In the genomic region with DNA sequence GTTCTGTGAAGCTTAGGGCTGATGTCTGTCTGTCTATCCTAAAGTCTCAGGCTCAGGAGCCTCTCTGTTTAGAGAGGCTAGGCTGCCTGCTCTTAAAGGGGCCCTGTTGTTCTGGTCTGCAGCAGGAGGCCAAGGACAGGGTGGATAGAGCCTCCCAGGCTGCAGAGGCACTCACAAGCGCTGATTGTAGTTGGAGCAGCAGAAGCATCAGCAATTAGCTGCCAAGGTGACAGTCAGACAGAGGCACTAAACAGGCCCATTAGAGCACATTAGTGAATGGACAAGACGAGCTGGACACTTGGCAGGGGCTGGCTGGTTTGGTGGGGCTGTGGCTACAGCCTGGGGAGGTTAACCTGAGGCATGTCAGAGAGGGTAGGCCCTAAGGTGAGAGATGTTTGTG, we compare ENCODE assay signal across 19 mouse cellular contexts.
DNase-seq lines count a peak whose midpoint lies in the region; ATAC-seq and TF ChIP-seq lines count a peak whose summit lies in the region.
"Had no signal": no experiment of that assay in that cellular context is flagged by ENCODE, and none has a peak within 500 bp of the region (broad histone marks: within the 10 kb centered on the region; RNA-seq: fewer than 3 reads in every experiment).

No protein-coding gene starts in this region.

- peak overlapping the region; percentile 37 for H3K27ac ChIP-seq in heart, embryonic 11.5 days (ENCODE audit: low read depth, low read length)
- no peak overlapping the region for H3K27ac ChIP-seq in hindbrain, postnatal 0 days
- H3K27ac ChIP-seq in hindbrain, embryonic 12.5 days, result no peak overlapping the region
- H3K27ac ChIP-seq in forebrain, embryonic 14.5 days (ENCODE audit: low read depth, low read length), result no peak overlapping the region
- H3K27ac ChIP-seq: embryonic facial prominence, embryonic 13.5 days; limb, embryonic 15.5 days; stomach, postnatal 0 days had no signal

- H3K36me3 ChIP-seq in heart, embryonic 11.5 days (ENCODE audit: control insufficient read depth, insufficient read depth, low read length), result no peaks in the 10 kb centered on the region
- no peaks in the 10 kb centered on the region for H3K36me3 ChIP-seq in hindbrain, postnatal 0 days (ENCODE audit: insufficient read depth, low read length)
- no peaks in the 10 kb centered on the region for H3K36me3 ChIP-seq in hindbrain, embryonic 12.5 days
- no peaks in the 10 kb centered on the region for H3K36me3 ChIP-seq in forebrain, embryonic 14.5 days (ENCODE audit: control insufficient read depth, insufficient read depth, low read length)
- H3K36me3 ChIP-seq: embryonic facial prominence, embryonic 13.5 days; limb, embryonic 15.5 days had no signal

- no peak for TF ChIP-seq POLR2A in brain, embryonic 14.5 days (IDR thresholded peaks at IDR 0.05; ENCODE audit: borderline replicate concordance, extremely low read depth, insufficient read depth, insufficient read length, poor library complexity, severe bottlenecking)

- peaks cover 41% of the 10 kb centered on the region for H3K4me1 ChIP-seq in heart, embryonic 11.5 days (ENCODE audit: control insufficient read depth, insufficient read depth, low read length)
- no peaks in the 10 kb centered on the region for H3K4me1 ChIP-seq in hindbrain, postnatal 0 days (ENCODE audit: insufficient read depth, low read length)
- peaks cover 21% of the 10 kb centered on the region for H3K4me1 ChIP-seq in hindbrain, embryonic 12.5 days
- H3K4me1 ChIP-seq in forebrain, embryonic 14.5 days (ENCODE audit: control insufficient read depth, insufficient read depth, low read length), result peaks cover 4% of the 10 kb centered on the region; the same call in 1 of the 2 replicates
- H3K4me1 ChIP-seq: embryonic facial prominence, embryonic 13.5 days; limb, embryonic 15.5 days had no signal

- intact Hi-C loops in heart, postnatal 14 days (cut with DNase I), result no loop called here

- H3K4me3 ChIP-seq in heart, embryonic 11.5 days (ENCODE audit: low read depth, low read length), result no peak overlapping the region
- no peak overlapping the region for H3K4me3 ChIP-seq in hindbrain, postnatal 0 days (ENCODE audit: low read length)
- no peak overlapping the region for H3K4me3 ChIP-seq in hindbrain, embryonic 12.5 days
- H3K4me3 ChIP-seq in forebrain, embryonic 14.5 days (ENCODE audit: low read depth, low read length), result no peak overlapping the region
- H3K4me3 ChIP-seq: embryonic facial prominence, embryonic 13.5 days; limb, embryonic 15.5 days had no signal

- no peak for ATAC-seq in heart, embryonic 11.5 days (replicated peaks; ENCODE audit: insufficient number of reproducible peaks, low FRiP score, low TSS enrichment)
- ATAC-seq in hindbrain, postnatal 0 days, result 0 out of 2 replicates have a peak, but pooled peaks have one; percentile 18
- ATAC-seq in hindbrain, embryonic 12.5 days (ENCODE audit: low FRiP score), result no peak
- ATAC-seq in forebrain, embryonic 14.5 days, result peak; percentile 12; the same call in 1 of the 2 replicates
- ATAC-seq: midbrain, embryonic 16.5 days had no signal

- H3K9ac ChIP-seq in heart, embryonic 11.5 days (ENCODE audit: low read depth, low read length), result no peak overlapping the region
- no peak overlapping the region for H3K9ac ChIP-seq in hindbrain, postnatal 0 days (replicated peaks; ENCODE audit: low read length)
- no peak overlapping the region for H3K9ac ChIP-seq in hindbrain, embryonic 12.5 days
- H3K9ac ChIP-seq in forebrain, embryonic 14.5 days (ENCODE audit: low read length), result no peak overlapping the region
- H3K9ac ChIP-seq: embryonic facial prominence, embryonic 13.5 days; limb, embryonic 15.5 days; liver, postnatal 0 days had no signal

- no peaks in the 10 kb centered on the region for H3K27me3 ChIP-seq in heart, embryonic 11.5 days (ENCODE audit: control insufficient read depth, insufficient read depth, low read length)
- no peaks in the 10 kb centered on the region for H3K27me3 ChIP-seq in hindbrain, postnatal 0 days (ENCODE audit: insufficient read depth, low read length)
- peaks cover 90% of the 10 kb centered on the region for H3K27me3 ChIP-seq in hindbrain, embryonic 12.5 days
- H3K27me3 ChIP-seq in forebrain, embryonic 14.5 days (replicated peaks; ENCODE audit: control insufficient read depth, insufficient read depth, low read length), result no peaks in the 10 kb centered on the region
- H3K27me3 ChIP-seq: embryonic facial prominence, embryonic 13.5 days; limb, embryonic 15.5 days had no signal

- H3K4me2 ChIP-seq in heart, embryonic 11.5 days, result no peak overlapping the region; the same call in 1 of the 2 replicates
- H3K4me2 ChIP-seq in hindbrain, postnatal 0 days (ENCODE audit: low read depth, low read length), result no peak overlapping the region
- H3K4me2 ChIP-seq in hindbrain, embryonic 12.5 days (replicated peaks), result no peak overlapping the region
- H3K4me2 ChIP-seq in forebrain, embryonic 14.5 days (ENCODE audit: low read length), result no peak overlapping the region
- H3K4me2 ChIP-seq: embryonic facial prominence, embryonic 13.5 days; limb, embryonic 15.5 days had no signal

- no peak for TF ChIP-seq CTCF in hindbrain, postnatal 0 days (IDR thresholded peaks at IDR 0.05; ENCODE audit: low read depth)
- TF ChIP-seq CTCF in brain, embryonic 14.5 days (IDR thresholded peaks at IDR 0.05; ENCODE audit: borderline replicate concordance, extremely low read depth, insufficient read depth, insufficient read length), result no peak

- WGBS in heart, embryonic 11.5 days (ENCODE audit: insufficient replicate concordance), result 35% methylated on average over 2 of the region's 2 CpGs
- 40% methylated on average over 2 of the region's 2 CpGs for WGBS in hindbrain, postnatal 0 days
- 29% methylated on average over 2 of the region's 2 CpGs for WGBS in hindbrain, embryonic 12.5 days
- WGBS in forebrain, embryonic 14.5 days, result 29% methylated on average over 2 of the region's 2 CpGs

- no peak for DNase-seq in heart, postnatal 14 days
- DNase-seq in hindbrain, postnatal 0 days (ENCODE audit: low spot score), result peak; percentile 27
- DNase-seq in brain, embryonic 14.5 days (ENCODE audit: low read depth), result peak; percentile 55
- DNase-seq in forebrain, embryonic 14.5 days (ENCODE audit: low spot score), result no peak
- no peak for DNase-seq in T-cell, adult 2 months (ENCODE audit: low spot score)
- DNase-seq: adrenal gland, postnatal 10 days; cerebellum, adult 9-11 months; gastrocnemius, postnatal 25 days; heart, postnatal 10 days; kidney, adult 8-10 months; liver, postnatal 0 days; lung, postnatal 10 days; right cerebral cortex, adult 18-20 months had no signal

- H3K9me3 ChIP-seq in heart, embryonic 11.5 days (replicated peaks; ENCODE audit: control insufficient read depth, low read length), result no peaks in the 10 kb centered on the region
- H3K9me3 ChIP-seq in hindbrain, postnatal 0 days (ENCODE audit: low read length), result no peaks in the 10 kb centered on the region
- no peaks in the 10 kb centered on the region for H3K9me3 ChIP-seq in hindbrain, embryonic 12.5 days (replicated peaks)
- H3K9me3 ChIP-seq in forebrain, embryonic 14.5 days (replicated peaks; ENCODE audit: control insufficient read depth, low read length), result no peaks in the 10 kb centered on the region
- H3K9me3 ChIP-seq: embryonic facial prominence, embryonic 13.5 days; limb, embryonic 15.5 days had no signal

Comparison
In these comparisons a context has a peak if more than half of its experiments do, and no peak if none do; other contexts are left out.
1. ATAC-seq: peak in hindbrain, postnatal 0 days (single experiment) and forebrain, embryonic 14.5 days (single experiment); none in heart, embryonic 11.5 days (single experiment) and hindbrain, embryonic 12.5 days (single experiment).
2. DNase-seq: peak in hindbrain, postnatal 0 days (single experiment) and brain, embryonic 14.5 days (single experiment); none in heart, postnatal 14 days (0 of 2), forebrain, embryonic 14.5 days (single experiment) and T-cell, adult 2 months (single experiment).